Mouse (Mus musculus) large intestine, adult 2 months (tissue): ENCODE results near the gene Mdm2. TPM values are rescaled to one million over a fixed set of nuclear protein-coding genes. Genes with fewer than 3 reads are reported as not detected.
"Not testable (repeated sequence)": the region's sequence is repeated elsewhere in the genome, so short reads cannot be mapped to it uniquely, and the experiment has no call there.

Experiments
- DNase-seq: peaks from one replicate; pipeline ENCODE4 v3.0.0-alpha.2; 2012; ENCODE audit warnings: low read depth, low spot score
- WGBS: fragments of 180-500 bp; shearing (Covaris S2); methylation state at CpG from one replicate; pipeline ENCODE4 v1.1.7; 2018; 5-methylcytosine and 5-hydroxymethylcytosine counted together
- polyA plus RNA-seq: library from polyadenylated mRNA; depleted of rRNA; stranded (reverse); fragments of >200 nt; gene quantifications from 2 replicates; pipeline ENCODE4 v1.2.3, GENCODE M21; 2012

The Mdm2 gene
- polyA plus RNA-seq, 1 experiment: 11.2 TPM

DNA sequence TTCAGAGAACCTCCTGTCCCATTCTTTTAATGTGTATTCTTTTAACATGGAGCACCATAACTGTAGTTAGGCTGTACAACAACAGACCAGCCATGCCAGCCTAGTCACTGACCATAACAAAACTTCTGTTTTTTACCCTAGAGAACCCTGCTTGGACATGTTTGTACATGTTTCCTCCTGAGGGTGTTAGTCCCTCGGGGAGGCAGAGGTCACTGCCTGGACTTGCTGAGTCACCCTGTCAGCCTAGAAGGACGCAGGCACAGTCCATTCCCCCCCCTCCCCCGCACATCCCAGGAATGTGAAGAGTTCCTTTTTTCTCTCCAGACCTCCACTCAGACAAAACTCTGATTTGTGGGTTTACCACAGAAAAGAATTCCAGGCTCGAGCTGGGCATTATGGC, 7.0 kb upstream of the Mdm2 start:
- 14% methylated on average over 4 of the region's 4 CpGs for WGBS
- no peak for DNase-seq

GRCm38 (mm10) chr10:117716686-117717085, 6.1 kb upstream of the Mdm2 start:
- 82% methylated on average over 3 of the region's 3 CpGs for WGBS

DNA sequence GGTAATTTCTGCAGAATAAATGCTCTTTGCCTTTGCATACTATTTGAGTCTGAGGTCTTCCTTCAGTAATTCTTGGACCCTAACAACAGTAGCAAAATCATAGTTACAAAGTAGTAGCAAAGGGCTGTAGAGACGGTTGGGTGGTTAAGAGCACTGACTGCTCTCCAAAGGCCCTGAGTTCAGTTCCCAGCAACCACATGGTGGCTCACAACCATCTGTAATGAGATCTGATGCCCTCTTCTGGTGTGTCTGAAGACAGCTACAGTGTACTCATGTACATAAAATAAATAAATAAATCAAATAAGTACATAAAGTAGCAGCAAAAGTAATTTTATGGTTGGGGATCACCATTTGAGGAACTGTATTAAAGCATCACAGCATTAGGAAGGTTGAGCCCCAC, 5.1 kb upstream of the Mdm2 start:
- 100% methylated on average over 1 of the region's 1 CpGs for WGBS
- not testable (repeated sequence) for DNase-seq

More at GRCm38 (mm10) chr10:117716686-117717085, 6.1 kb upstream of the Mdm2 start:
- no peak for DNase-seq

- DNase-seq: no peak
- WGBS: 78% methylated on average over 4 of the region's 4 CpGs
Observed at GRCm38 (mm10) chr10:117714928-117715500, 4.5 kb upstream of the Mdm2 start.

- no peak for DNase-seq
- WGBS: 84% methylated on average over 3 of the region's 3 CpGs
Observed at GRCm38 (mm10) chr10:117714048-117714545, 3.5 kb upstream of the Mdm2 start.

DNA sequence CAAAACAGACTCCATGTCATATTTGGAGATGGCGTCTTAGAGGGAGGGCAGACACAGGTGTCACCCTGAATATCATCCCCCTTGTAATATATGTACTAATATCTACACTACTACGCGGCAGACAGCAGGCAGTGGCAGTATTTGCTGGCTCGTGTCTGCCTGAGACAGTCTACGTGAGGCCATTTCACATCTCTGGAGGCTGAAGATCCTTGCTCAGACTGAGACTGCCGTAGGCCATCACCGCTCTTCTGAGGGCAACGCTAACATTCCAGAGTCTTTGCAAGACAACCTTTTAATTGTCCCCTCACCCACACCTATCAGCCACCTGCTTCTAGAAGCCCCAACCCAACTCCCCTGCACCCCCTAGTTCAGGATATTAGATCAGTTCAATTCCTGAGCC, 2.9 kb upstream of the Mdm2 start:
- 92% methylated on average over 8 of the region's 8 CpGs for WGBS
- no peak for DNase-seq

DNA sequence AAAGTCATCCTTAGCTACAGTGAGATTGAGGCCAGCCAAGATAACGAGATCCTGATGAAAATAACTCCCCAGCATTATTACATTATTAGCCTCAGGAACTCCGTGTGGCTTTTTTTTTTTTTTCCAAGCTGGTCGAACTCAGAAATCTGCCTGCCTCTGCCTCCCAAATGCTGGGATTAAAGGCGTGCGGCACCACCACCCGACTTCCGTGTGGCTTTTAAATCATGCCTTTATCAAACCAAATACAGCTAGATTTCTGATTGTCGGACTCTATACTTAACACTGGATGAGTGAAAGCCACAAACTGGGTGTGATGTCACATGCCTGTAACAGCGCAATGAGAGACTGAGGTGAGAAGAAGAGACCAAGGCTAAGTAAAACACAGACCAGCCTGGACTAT, 2.3 kb upstream of the Mdm2 start:
- WGBS: 93% methylated on average over 9 of the region's 9 CpGs

DNA sequence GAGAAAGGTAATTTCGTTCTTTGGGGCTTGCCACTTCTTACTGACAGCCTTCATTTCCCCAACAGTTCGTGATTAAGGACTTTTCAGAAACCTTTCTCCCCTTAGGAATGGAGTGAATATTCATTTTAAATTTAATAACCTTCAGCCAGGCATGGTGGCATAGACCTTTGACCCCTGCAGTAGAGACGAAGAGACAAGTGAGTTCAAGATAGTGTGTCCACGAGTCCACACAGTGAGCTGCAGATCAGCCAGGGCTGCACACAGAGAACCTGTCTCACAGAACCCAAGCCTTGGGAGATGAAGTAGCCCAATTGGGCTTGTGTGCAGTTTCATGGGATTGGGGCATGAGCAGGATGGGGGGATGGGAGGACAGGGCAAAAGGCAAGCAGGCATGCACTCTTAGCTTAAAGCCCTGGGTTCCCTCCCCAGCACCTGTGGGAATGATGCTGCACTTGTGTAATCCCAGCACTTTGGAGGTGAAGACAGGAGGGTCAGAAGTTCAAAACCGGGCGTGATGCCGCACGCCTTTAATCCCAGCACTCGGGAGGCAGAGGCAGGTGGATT, 1.7 kb upstream of the Mdm2 start:
- WGBS: 86% methylated on average over 9 of the region's 9 CpGs
- DNase-seq: no peak

More for the DNA sequence above, 2.3 kb upstream of the Mdm2 start:
- no peak for DNase-seq

GRCm38 (mm10) chr10:117711408-117711807, 850 bp upstream of the Mdm2 start:
- DNase-seq: no peak
- 50% methylated on average over 5 of the region's 5 CpGs for WGBS

- under 1% methylated on average over 71 of the region's 71 CpGs for WGBS
- DNase-seq: peak; percentile 42
Observed at GRCm38 (mm10) chr10:117709930-117710603, 491 bp downstream of the Mdm2 start.

DNA sequence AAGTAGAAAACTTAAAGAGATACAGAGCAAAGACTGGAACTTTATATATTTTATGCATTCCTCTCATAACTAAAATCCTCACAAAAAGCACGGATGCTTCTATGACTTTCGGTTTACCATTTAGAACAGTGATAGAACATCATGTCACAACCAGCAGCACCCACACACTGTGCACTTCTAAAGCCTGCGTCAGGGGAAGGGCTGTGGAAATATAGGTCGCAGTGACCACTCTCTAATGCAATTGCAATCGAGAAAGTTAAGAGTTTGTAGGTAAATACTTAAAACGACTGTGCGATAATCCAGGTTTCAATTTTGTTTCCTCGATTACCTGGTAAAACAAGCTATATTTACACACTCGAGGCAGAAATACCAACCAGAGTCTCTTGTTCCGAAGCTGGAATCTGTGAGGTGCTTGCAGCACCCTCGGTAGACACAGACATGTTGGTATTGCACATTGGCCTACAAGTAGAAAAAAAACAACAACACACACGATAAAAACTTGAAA, 1.2 kb downstream of the Mdm2 start:
- DNase-seq: no peak
- 7% methylated on average over 12 of the region's 12 CpGs for WGBS

GRCm38 (mm10) chr10:117708856-117709255, 1.7 kb downstream of the Mdm2 start:
- 57% methylated on average over 9 of the region's 9 CpGs for WGBS
- DNase-seq: no peak

DNA sequence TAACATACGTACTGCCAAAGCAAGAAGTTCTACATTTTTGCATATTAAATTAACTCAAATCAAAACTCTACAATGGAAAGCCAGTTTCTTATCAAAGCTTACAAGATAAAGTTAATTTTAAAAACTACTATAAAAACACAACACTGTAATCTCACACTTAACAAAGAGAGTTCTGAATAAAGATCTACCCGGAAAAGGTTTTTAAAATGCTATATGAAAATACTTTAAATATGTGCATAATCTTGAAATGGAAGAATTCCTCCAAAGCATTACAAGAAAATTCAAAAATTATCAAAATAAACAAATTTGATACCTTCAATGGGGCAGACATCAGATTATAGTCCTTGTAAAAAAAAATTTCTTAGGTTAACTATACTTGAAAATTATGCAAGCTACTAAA, 2.2 kb downstream of the Mdm2 start:
- WGBS: 96% methylated on average over 2 of the region's 2 CpGs
- no peak for DNase-seq

DNA sequence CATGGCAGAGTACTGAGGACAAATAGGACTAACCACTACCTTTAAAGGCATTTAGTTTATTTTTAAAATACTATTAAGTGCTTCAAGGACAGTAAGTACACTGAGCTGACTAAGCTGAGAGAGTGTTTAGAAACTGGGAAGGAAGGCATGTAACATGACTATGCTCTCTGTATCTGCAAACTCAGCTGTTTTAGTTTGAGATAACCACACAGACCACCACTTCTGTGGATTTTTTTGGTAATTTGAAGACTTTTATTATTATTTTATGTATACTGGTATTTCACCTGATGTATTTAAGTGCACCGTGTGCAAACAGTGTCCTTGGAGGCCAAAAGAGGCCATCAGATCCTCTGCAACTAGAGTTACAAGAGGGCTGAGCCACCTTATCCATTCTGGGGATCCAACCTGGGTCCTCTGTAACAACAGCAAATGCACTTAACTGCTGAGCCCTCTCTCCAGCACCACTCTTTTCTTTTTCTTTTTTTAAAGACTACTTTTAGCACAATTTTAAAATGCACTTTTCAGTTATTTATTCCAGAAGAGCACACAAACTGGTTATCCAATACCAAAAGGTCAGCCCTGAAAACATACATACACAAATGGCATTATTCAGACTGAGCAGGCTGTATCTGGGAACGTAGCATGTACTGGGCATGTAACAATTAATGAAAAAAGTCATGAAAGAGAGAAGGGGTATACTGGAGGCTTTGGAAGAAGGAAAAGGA, 3.3 kb downstream of the Mdm2 start:
- 86% methylated on average over 2 of the region's 2 CpGs for WGBS
- DNase-seq: no peak

GRCm38 (mm10) chr10:117706440-117706839, 4.1 kb downstream of the Mdm2 start:
- no peak for DNase-seq
- 89% methylated on average over 6 of the region's 6 CpGs for WGBS

- DNase-seq: no peak
Observed at GRCm38 (mm10) chr10:117705806-117706205, 4.8 kb downstream of the Mdm2 start.

DNA sequence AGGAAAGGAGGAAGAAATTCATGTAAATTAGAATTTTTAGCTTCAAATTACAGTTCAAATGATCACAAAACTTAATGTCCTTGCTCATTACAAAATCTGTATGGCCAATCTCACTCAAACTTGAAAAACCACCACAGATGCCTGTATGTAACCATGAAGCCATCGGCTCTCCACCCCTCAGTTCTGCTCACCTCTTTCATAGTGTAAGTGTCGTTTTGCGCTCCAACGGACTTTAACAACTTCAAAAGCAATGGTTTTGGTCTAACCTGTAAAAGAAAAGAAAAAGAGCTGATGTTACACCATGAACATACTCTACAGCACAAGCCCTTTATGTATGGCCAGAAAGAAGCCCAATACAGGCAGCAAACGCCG, 5.6 kb downstream of the Mdm2 start:
- 94% methylated on average over 6 of the region's 6 CpGs for WGBS
- DNase-seq: no peak

DNA sequence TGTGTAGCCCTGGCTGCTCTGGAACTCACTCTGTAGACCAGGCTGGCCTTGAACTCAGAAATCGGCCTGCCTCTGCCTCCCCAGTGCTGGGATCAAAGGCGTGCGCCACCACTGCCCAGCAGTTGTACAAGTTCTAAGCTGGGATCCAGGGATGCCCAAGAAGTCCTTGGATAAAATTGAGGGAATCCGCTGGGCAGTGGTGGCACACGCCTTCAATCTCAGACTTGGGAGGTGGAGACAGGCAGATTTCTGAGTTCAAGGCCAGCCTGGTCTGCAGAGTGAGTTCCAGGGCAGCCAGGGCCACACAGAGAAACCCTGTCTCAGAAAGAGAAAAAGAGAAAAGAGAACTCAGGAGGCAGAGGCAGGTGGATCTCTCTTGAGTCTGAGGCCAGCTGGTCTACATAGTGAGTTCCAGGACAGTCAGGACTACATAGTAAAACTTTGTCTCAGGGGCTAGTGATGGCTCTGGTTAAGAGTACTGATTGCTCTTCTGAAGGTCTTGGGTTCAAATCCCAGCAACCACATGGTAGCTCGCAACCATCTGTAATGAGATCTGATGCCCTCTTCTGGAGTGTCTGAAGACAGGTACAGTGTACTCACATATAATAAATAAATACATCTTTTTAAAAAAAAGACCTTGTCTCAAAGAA, 6.1 kb downstream of the Mdm2 start:
- WGBS: 98% methylated on average over 6 of the region's 6 CpGs

DNA sequence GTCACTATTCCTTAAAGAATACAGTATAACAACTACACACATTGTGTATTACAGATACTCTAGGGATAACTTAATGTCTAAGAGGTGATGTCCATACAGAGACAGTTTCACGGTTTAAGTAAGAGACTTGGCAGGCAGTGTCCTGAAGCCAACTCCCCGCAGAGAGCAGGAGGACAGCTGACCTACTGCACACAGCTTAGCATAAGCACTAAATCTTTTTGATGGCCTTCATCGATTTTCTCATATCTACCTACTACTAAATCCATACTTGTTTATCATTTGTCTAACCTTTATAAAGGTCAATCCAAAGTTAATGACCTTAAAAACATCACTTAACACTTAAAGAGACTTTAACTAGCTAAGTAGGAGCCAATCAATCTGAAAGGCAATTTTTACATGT, 7.1 kb downstream of the Mdm2 start:
- WGBS: 81% methylated on average over 3 of the region's 3 CpGs
- DNase-seq: no peak

More for the DNA sequence above, 6.1 kb downstream of the Mdm2 start:
- DNase-seq: not testable (repeated sequence)
